Mouse (Mus musculus) cortical plate, adult 2 months (tissue): ENCODE results near the gene Racgap1. TPM values are rescaled to one million over a fixed set of nuclear protein-coding genes. Genes with fewer than 3 reads are reported as not detected.

Source experiments
- H3K27ac ChIP-seq: fragments of 200-500 bp; 2 replicates; pipeline ENCODE4 v1.5.1; 2012; ENCODE audit warnings: low read length, control low read depth, inconsistent platforms; ENCODE audit not compliant: insufficient read depth
- H3K4me1 ChIP-seq: fragments of 200-500 bp; 2 replicates; pipeline ENCODE4 v1.6.1; 2011; ENCODE audit warnings: low read length; ENCODE audit not compliant: control insufficient read depth, insufficient read depth
- H3K4me3 ChIP-seq: fragments of 200-500 bp; 2 replicates; pipeline ENCODE4 v1.5.1; 2011; ENCODE audit warnings: mild to moderate bottlenecking, low read length, control low read depth; ENCODE audit not compliant: insufficient read depth
- CTCF ChIP-seq: fragments of 200-500 bp; IDR thresholded peaks from 2 replicates; pipeline ENCODE4 v1.5.1; 2011; ENCODE audit warnings: mild to moderate bottlenecking, control low read depth, low read length; ENCODE audit not compliant: insufficient read depth; ENCODE audit errors: extremely low read depth
- POLR2A ChIP-seq: fragments of 200-500 bp; IDR thresholded peaks from 2 replicates; pipeline ENCODE4 v1.6.1; 2011; ENCODE audit warnings: mild to moderate bottlenecking, low read length, control low read depth; ENCODE audit not compliant: insufficient read depth; ENCODE audit errors: extremely low read depth
- polyA plus RNA-seq: library from polyadenylated mRNA; depleted of rRNA; stranded (reverse); fragments of >200 nt; gene quantifications from 2 replicates; pipeline ENCODE4 v1.2.3, GENCODE M21; 2012

Racgap1 gene
- polyA plus RNA-seq, 1 experiment = 13.3 TPM

DNA sequence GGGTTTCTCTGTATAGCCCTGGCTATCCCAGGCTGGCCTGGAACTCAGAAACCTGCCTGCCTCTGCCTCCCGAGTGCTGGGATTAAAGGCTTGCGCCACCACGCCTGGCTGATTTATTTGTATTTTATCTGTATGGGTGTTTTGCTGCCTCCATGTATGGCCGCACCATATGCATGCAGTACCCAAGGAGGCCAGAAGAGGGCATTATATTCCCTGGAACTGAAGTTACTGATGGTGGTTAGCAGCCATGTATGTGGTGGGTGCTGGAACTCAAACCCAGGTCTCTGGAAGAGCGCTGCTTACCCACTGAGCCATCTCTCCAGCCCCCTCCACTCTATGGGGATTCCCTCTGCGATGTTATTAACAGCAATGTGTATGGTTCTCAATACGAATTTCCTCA lies 31.4 kb upstream of the Racgap1 start:
- Histone ChIP-seq H3K4me1 (no peaks in the 10 kb centered on the region), H3K4me3 (no peak overlapping the region), H3K27ac (no peak overlapping the region)
- TF ChIP-seq POLR2A (no peak), CTCF (peak; percentile 27; the same call in 1 of the 2 replicates)

DNA sequence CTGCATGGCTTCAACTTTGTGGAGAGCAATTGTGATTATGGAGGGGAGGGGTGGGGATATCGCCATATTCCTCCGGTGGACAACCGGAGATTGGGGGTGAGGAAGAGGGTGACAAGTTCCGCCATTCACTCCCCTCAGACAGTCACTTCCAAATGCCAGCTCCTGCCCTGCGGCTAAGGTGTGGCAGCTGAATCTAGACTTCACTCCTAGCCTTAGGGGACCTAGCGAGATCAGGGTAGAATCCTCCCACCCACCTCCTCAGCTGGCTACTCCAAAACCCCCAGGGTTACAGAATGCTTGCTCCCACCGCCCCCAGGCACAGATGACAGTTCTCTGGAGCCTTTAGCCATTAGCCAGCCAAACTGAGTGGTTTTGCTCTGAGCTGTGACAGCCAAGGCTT lies 27.6 kb upstream of the Racgap1 start:
- Histone ChIP-seq H3K27ac (no peak overlapping the region), H3K4me3 (no peak overlapping the region), H3K4me1 (peaks cover 1% of the 10 kb centered on the region; the same call in 1 of the 2 replicates)
- TF ChIP-seq POLR2A = no peak
- TF ChIP-seq CTCF = no peak

DNA sequence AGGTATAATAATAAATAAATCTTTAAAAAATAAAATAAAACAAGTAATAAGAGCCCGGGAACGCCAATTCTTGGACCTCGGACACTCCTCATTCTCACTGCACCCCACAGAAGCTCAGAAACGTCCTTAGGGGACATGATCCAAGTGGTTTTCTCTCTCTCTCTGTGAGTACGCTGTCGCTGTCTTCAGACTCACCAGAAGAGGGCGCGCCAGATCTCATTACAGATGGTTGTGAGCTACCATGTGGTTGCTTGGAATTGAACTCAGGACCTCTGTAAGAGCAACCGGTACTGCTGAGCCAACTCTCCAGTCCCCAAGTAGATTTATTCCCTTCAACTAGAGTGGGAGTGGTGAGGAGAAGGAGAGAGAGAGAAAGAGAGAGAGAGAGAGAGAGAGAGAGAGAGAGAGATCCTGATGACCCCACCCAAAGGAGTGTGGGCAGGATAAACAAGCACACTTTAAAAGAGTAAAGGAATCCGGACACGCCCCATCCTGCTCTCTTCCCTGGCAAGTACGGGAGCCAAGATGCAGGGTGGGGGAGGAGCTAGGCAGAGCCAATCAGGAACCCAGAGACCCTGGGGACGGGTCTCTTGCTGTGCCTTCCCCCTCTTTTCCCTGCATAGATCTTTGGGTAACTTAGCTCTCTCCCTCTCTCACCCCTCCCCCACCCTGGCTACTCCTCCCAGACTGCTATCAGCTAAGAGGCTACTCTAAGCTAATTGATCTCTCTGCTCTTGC lies 26.8 kb upstream of the Racgap1 start:
- Histone ChIP-seq H3K4me3 (no peak overlapping the region), H3K4me1 (peaks cover 6% of the 10 kb centered on the region), H3K27ac (no peak overlapping the region)
- no peak for TF ChIP-seq POLR2A
- TF ChIP-seq CTCF = peak; percentile 26; the same call in 1 of the 2 replicates

- peaks cover 6% of the 10 kb centered on the region for H3K4me1 ChIP-seq
- TF ChIP-seq POLR2A (no peak), CTCF (no peak)
- no peak overlapping the region for H3K4me3 ChIP-seq
- H3K27ac ChIP-seq = no peak overlapping the region
Measured at GRCm38 (mm10) chr15:99677089-99677488, 25.6 kb upstream of the Racgap1 start.

GRCm38 (mm10) chr15:99674866-99675265 lies 23.4 kb upstream of the Racgap1 start:
- no peak overlapping the region for H3K4me3 ChIP-seq
- no peak for TF ChIP-seq CTCF
- no peak for TF ChIP-seq POLR2A
- peaks cover 8% of the 10 kb centered on the region for H3K4me1 ChIP-seq
- H3K27ac ChIP-seq = no peak overlapping the region

- Histone ChIP-seq H3K4me1 (peaks cover 8% of the 10 kb centered on the region), H3K4me3 (peak overlapping the region; percentile 49; the same call in 1 of the 2 replicates), H3K27ac (no peak overlapping the region)
- no peak for TF ChIP-seq CTCF
- TF ChIP-seq POLR2A = no peak
Measured at GRCm38 (mm10) chr15:99671783-99672182, 20.3 kb upstream of the Racgap1 start.

- TF ChIP-seq POLR2A (no peak), CTCF (no peak)
- H3K4me3 ChIP-seq = peak overlapping the region; percentile 49
- H3K4me1 ChIP-seq = peaks cover 8% of the 10 kb centered on the region
- no peak overlapping the region for H3K27ac ChIP-seq
Measured at GRCm38 (mm10) chr15:99670964-99671670, 19.7 kb upstream of the Racgap1 start.

- Histone ChIP-seq H3K4me3 (peak within 1 kb of the TSS; percentile 49), H3K4me1 (peaks cover 8% of the 10 kb centered on the region), H3K27ac (peak within 1 kb of the TSS; percentile 16; the same call in 1 of the 2 replicates)
- no peak; the same call in 1 of the 2 replicates for TF ChIP-seq POLR2A
- TF ChIP-seq CTCF = no peak
Measured at GRCm38 (mm10) chr15:99670154-99670821, 18.8 kb upstream of the Racgap1 start, which contains the start of gene Asic1. Gene Asic1, plus strand, starts transcription at chr15:99670368.

DNA sequence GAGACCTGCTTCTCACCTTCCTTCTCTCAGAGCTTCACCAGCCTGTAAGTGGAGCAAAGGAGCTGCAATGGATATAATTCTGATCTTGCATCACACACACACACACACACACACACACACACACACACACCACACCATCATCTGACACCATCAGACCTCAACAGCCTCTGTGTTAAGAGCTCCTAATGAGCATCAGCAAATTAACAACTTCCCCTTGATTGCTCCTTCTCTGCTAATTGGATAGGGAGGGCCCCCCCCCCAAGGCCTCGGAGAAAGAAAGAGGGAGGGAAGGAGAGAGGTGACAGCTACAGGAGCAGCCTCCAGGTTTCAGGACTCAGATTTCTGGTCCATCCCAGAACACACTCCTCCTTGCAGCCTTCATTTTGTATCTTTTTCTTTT lies 17.9 kb upstream of the Racgap1 start:
- Histone ChIP-seq H3K27ac (no peak overlapping the region), H3K4me1 (peaks cover 7% of the 10 kb centered on the region), H3K4me3 (no peak overlapping the region)
- no peak for TF ChIP-seq POLR2A
- no peak for TF ChIP-seq CTCF

- H3K4me1 ChIP-seq = peaks cover 8% of the 10 kb centered on the region
- no peak overlapping the region for H3K27ac ChIP-seq
- TF ChIP-seq CTCF (peak; percentile 90), POLR2A (no peak)
- no peak overlapping the region for H3K4me3 ChIP-seq
Measured at GRCm38 (mm10) chr15:99668881-99669280, 17.4 kb upstream of the Racgap1 start.
